Mouse (Mus musculus) thymus, adult 2 months (tissue): Measurements from ENCODE around the gene Hpgd.

Experiments used
- CTCF ChIP-seq: fragments of 200-500 bp; IDR thresholded peaks from 2 replicates; pipeline ENCODE4 v1.5.1; 2012; ENCODE audit warnings: mild to moderate bottlenecking, control low read depth, low read length, moderate library complexity, borderline replicate concordance; ENCODE audit not compliant: control insufficient read depth, poor library complexity, insufficient read depth; ENCODE audit errors: extremely low read depth
- POLR2A ChIP-seq: fragments of 200-500 bp; IDR thresholded peaks from 2 replicates; pipeline ENCODE4 v1.6.1; 2012; ENCODE audit warnings: mild to moderate bottlenecking, low read length, control low read depth, moderate library complexity; ENCODE audit not compliant: control insufficient read depth, poor library complexity, insufficient read depth; ENCODE audit errors: extremely low read depth

DNA sequence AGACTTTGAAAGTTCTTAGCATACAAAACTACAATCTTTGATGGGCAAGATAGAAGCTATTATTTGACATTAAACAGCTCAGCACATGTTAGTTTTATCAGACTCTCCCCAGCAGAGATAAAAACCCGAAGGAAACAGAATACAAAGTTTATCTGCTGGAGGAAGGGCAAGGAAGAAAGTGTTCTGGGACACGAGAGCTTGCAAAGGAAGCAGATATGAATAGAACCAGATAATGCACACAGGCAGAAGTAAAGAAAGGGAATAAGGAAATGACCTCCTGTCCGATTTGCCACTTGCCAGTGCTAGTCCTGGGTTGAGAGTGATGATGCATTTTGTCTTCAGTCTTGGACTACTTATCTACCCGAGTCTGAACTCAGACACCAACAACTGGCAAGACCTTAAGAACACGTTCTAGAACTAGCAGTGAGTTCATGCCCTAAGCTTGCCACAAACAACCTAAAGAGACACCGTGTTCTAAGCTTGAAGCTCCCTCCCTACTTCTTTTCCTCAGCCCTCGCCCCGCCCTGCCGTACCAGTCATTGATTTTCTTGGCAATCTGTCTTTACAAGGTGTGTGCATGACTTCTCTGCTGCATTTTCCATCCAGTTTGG lies 41.1 kb downstream of the Hpgd start:
- TF ChIP-seq POLR2A (no peak), CTCF (no peak)
